Mouse (Mus musculus): Measurements from ENCODE around the gene Srgap3. TPM values are rescaled to one million over a fixed set of nuclear protein-coding genes. Genes with fewer than 3 reads are reported as not detected.

The Srgap3 gene
- total RNA-seq, 2 experiments from 2014 or later, result 257 to 266 TPM

GRCm38 (mm10) chr6:112798378-112798777, 148.7 kb downstream of the Srgap3 start:
- DNase-seq (ENCODE audit: extremely low spot score in 1 of 2, low spot score in 2 of 2), result no peak
- intact Hi-C loops (cut with DNase I), result no loop called here

- intact Hi-C loops (cut with DNase I), result no loop called here
- DNase-seq (ENCODE audit: extremely low spot score in 1 of 2, low spot score in 2 of 2), result no peak
Measured at GRCm38 (mm10) chr6:112796607-112797006, 150.5 kb downstream of the Srgap3 start.

- intact Hi-C loops (cut with DNase I), result no loop called here
- no peak for DNase-seq (ENCODE audit: extremely low spot score in 1 of 2, low spot score in 2 of 2)
Measured at GRCm38 (mm10) chr6:112793887-112794286, 153.2 kb downstream of the Srgap3 start.

GRCm38 (mm10) chr6:112789901-112790300, 157.2 kb downstream of the Srgap3 start:
- intact Hi-C loops (cut with DNase I), result no loop called here

GRCm38 (mm10) chr6:112788617-112789016, 158.4 kb downstream of the Srgap3 start:
- intact Hi-C loops (cut with DNase I), result no loop called here
- DNase-seq (ENCODE audit: extremely low spot score in 1 of 2, low spot score in 2 of 2), result no peak

More at GRCm38 (mm10) chr6:112789901-112790300, 157.2 kb downstream of the Srgap3 start:
- DNase-seq (ENCODE audit: extremely low spot score in 1 of 2, low spot score in 2 of 2), result no peak

GRCm38 (mm10) chr6:112788174-112788573, 158.9 kb downstream of the Srgap3 start:
- DNase-seq (ENCODE audit: extremely low spot score in 1 of 2, low spot score in 2 of 2), result no peak
- intact Hi-C loops (cut with DNase I), result no loop called here

GRCm38 (mm10) chr6:112781409-112782093, 165.5 kb downstream of the Srgap3 start:
- intact Hi-C loops (cut with DNase I), result no loop called here

GRCm38 (mm10) chr6:112778211-112778610, 168.9 kb downstream of the Srgap3 start:
- intact Hi-C loops (cut with DNase I), result no loop called here
- DNase-seq (ENCODE audit: extremely low spot score in 1 of 2, low spot score in 2 of 2), result peak in 1 of 2 experiments; percentile 20

More at GRCm38 (mm10) chr6:112781409-112782093, 165.5 kb downstream of the Srgap3 start:
- no peak for DNase-seq (ENCODE audit: extremely low spot score in 1 of 2, low spot score in 2 of 2)

GRCm38 (mm10) chr6:112776718-112777117, 170.3 kb downstream of the Srgap3 start:
- intact Hi-C loops (cut with DNase I), result no loop called here
- no peak for DNase-seq (ENCODE audit: extremely low spot score in 1 of 2, low spot score in 2 of 2)

- intact Hi-C loops (cut with DNase I), result no loop called here
- no peak for DNase-seq (ENCODE audit: extremely low spot score in 1 of 2, low spot score in 2 of 2)
Measured at GRCm38 (mm10) chr6:112773754-112774153, 173.3 kb downstream of the Srgap3 start.

GRCm38 (mm10) chr6:112770996-112771395, 176.1 kb downstream of the Srgap3 start:
- intact Hi-C loops (cut with DNase I), result no loop called here
- no peak for DNase-seq (ENCODE audit: extremely low spot score in 1 of 2, low spot score in 2 of 2)

GRCm38 (mm10) chr6:112758541-112758940, 188.5 kb downstream of the Srgap3 start:
- intact Hi-C loops (cut with DNase I), result no loop called here
- no peak for DNase-seq (ENCODE audit: extremely low spot score in 1 of 2, low spot score in 2 of 2)

- no peak for DNase-seq (ENCODE audit: extremely low spot score in 1 of 2, low spot score in 2 of 2)
- intact Hi-C loops (cut with DNase I), result no loop called here
Measured at GRCm38 (mm10) chr6:112756866-112757265, 190.2 kb downstream of the Srgap3 start.

- intact Hi-C loops (cut with DNase I), result no loop called here
Measured at GRCm38 (mm10) chr6:112754994-112755393, 192.1 kb downstream of the Srgap3 start.

GRCm38 (mm10) chr6:112752517-112752916, 194.5 kb downstream of the Srgap3 start:
- intact Hi-C loops (cut with DNase I), result no loop called here
- no peak for DNase-seq (ENCODE audit: extremely low spot score in 1 of 2, low spot score in 2 of 2)

More at GRCm38 (mm10) chr6:112754994-112755393, 192.1 kb downstream of the Srgap3 start:
- no peak for DNase-seq (ENCODE audit: extremely low spot score in 1 of 2, low spot score in 2 of 2)

GRCm38 (mm10) chr6:112752007-112752406, 195.1 kb downstream of the Srgap3 start:
- DNase-seq (ENCODE audit: extremely low spot score in 1 of 2, low spot score in 2 of 2), result no peak
- intact Hi-C loops (cut with DNase I), result no loop called here

- no peak for DNase-seq (ENCODE audit: extremely low spot score in 1 of 2, low spot score in 2 of 2)
- intact Hi-C loops (cut with DNase I), result no loop called here
Measured at GRCm38 (mm10) chr6:112742297-112742696, 204.8 kb downstream of the Srgap3 start.

- intact Hi-C loops (cut with DNase I), result no loop called here
- no peak for DNase-seq (ENCODE audit: extremely low spot score in 1 of 2, low spot score in 2 of 2)
Measured at GRCm38 (mm10) chr6:112741766-112742165, 205.3 kb downstream of the Srgap3 start.

- intact Hi-C loops (cut with DNase I), result no loop called here
Measured at GRCm38 (mm10) chr6:112739635-112740034, 207.4 kb downstream of the Srgap3 start.

GRCm38 (mm10) chr6:112738924-112739323, 208.1 kb downstream of the Srgap3 start:
- intact Hi-C loops (cut with DNase I), result no loop called here
- no peak for DNase-seq (ENCODE audit: extremely low spot score in 1 of 2, low spot score in 2 of 2)

More at GRCm38 (mm10) chr6:112739635-112740034, 207.4 kb downstream of the Srgap3 start:
- no peak for DNase-seq (ENCODE audit: extremely low spot score in 1 of 2, low spot score in 2 of 2)

GRCm38 (mm10) chr6:112736471-112736870, 210.6 kb downstream of the Srgap3 start:
- peak in 1 of 2 experiments; percentile 43 for DNase-seq (ENCODE audit: extremely low spot score in 1 of 2, low spot score in 2 of 2)
- intact Hi-C loops (cut with DNase I), result no loop called here
